Mouse (Mus musculus) left cerebral cortex, postnatal 10 days (tissue): ENCODE data around the gene Zfp941. TPM values are rescaled to one million over a fixed set of nuclear protein-coding genes. Genes with fewer than 3 reads are reported as not detected.

Experiments used
- DNase-seq, 2 experiments: peaks; one replicate each; pipeline ENCODE4 v3.0.0; 2021 to 2022; ENCODE audit warnings: low spot score in 2 of 2, mixed read lengths in 1 of 2; ENCODE audit errors: extremely low spot score in 1 of 2
- intact Hi-C: fragments of 180-260 bp; cut with DNase I; formaldehyde crosslinking; loops from one replicate; pipeline ENCODE4 v1.15.1; 2025
- total RNA-seq, 2 experiments: library from RNA; stranded (reverse); gene quantifications; 2 replicates each; pipeline ENCODE4 v1.2.3; 2021

Gene Zfp941
- 10 to 100 TPM; 13.1 to 14.4 TPM for total RNA-seq

GRCm38 (mm10) chr7:140821653-140822329 lies at the start of gene Zfp941:
Gene Zfp941 (minus strand): TSS chr7:140822178.
- peak; percentile 52 to 82 for DNase-seq
- intact Hi-C loops = loop anchor here (10.0 kb wide), 2 partner anchors 637 to 667 kb away; partner anchors contain the start of gene Sprn

GRCm38 (mm10) chr7:140864761-140865160 lies 42.8 kb upstream of the Zfp941 start:
- intact Hi-C loops = no loop called here

GRCm38 (mm10) chr7:140860728-140861127 lies 38.8 kb upstream of the Zfp941 start:
- intact Hi-C loops = no loop called here
- DNase-seq = no peak

More at GRCm38 (mm10) chr7:140864761-140865160, 42.8 kb upstream of the Zfp941 start:
- DNase-seq = no peak

- intact Hi-C loops = no loop called here
- DNase-seq = no peak
Measured at GRCm38 (mm10) chr7:140859997-140860396, 38.0 kb upstream of the Zfp941 start.

- intact Hi-C loops = no loop called here
- no peak for DNase-seq
Measured at GRCm38 (mm10) chr7:140858746-140859145, 36.8 kb upstream of the Zfp941 start.

GRCm38 (mm10) chr7:140857550-140858505 lies 35.9 kb upstream of the Zfp941 start, which contains the start of gene Bet1l:
Gene Bet1l (minus strand): TSS chr7:140857577.
- intact Hi-C loops = no loop called here

GRCm38 (mm10) chr7:140856785-140857549 lies 35.0 kb upstream of the Zfp941 start, which contains the start of gene Ric8a:
Gene Ric8a (plus strand): TSS chr7:140856957.
- intact Hi-C loops = no loop called here
- DNase-seq = peak; percentile 77 to 93

More at GRCm38 (mm10) chr7:140857550-140858505, 35.9 kb upstream of the Zfp941 start, which contains the start of gene Bet1l:
- DNase-seq = no peak

- intact Hi-C loops = no loop called here
Measured at GRCm38 (mm10) chr7:140855860-140856784, 34.1 kb upstream of the Zfp941 start, which contains the start of gene Gm45785. Gene Gm45785 (minus strand): TSS chr7:140856331.

GRCm38 (mm10) chr7:140855181-140855580 lies 33.2 kb upstream of the Zfp941 start:
- DNase-seq = no peak
- intact Hi-C loops = no loop called here

More at GRCm38 (mm10) chr7:140855860-140856784, 34.1 kb upstream of the Zfp941 start, which contains the start of gene Gm45785:
- DNase-seq = peak; percentile 84 to 88

GRCm38 (mm10) chr7:140854483-140854882 lies 32.5 kb upstream of the Zfp941 start:
- DNase-seq = no peak
- intact Hi-C loops = loop anchor here (5.0 kb wide), 1 partner anchor 33 kb away; no protein-coding TSS in a partner anchor

- no peak for DNase-seq
- intact Hi-C loops = loop anchor here (5.0 kb wide), 1 partner anchor 34 kb away; no protein-coding TSS in a partner anchor
Measured at GRCm38 (mm10) chr7:140853386-140853785, 31.4 kb upstream of the Zfp941 start.

GRCm38 (mm10) chr7:140851916-140852315 lies 29.9 kb upstream of the Zfp941 start:
- DNase-seq = no peak
- intact Hi-C loops = loop anchor here (5.0 kb wide), 1 partner anchor 35 kb away; no protein-coding TSS in a partner anchor

- no peak for DNase-seq
- intact Hi-C loops = no loop called here
Measured at GRCm38 (mm10) chr7:140848591-140848990, 26.6 kb upstream of the Zfp941 start.

- intact Hi-C loops = no loop called here
- DNase-seq = peak in 1 of 2 experiments; percentile 62
Measured at GRCm38 (mm10) chr7:140847755-140848580, 26.0 kb upstream of the Zfp941 start, which contains the start of gene Odf3. Gene Odf3 (plus strand): TSS chr7:140847805.

- intact Hi-C loops = no loop called here
- DNase-seq = no peak
Measured at GRCm38 (mm10) chr7:140846676-140847075, 24.7 kb upstream of the Zfp941 start.

GRCm38 (mm10) chr7:140845683-140846082 lies 23.7 kb upstream of the Zfp941 start:
- intact Hi-C loops = loop anchor here (2.0 kb wide), 2 partner anchors 57 to 203 kb away; no protein-coding TSS in a partner anchor
- peak in 1 of 2 experiments; percentile 21 for DNase-seq
